Mouse (Mus musculus): Measurements from ENCODE around the gene Bicdl1. TPM values are rescaled to one million over a fixed set of nuclear protein-coding genes. Genes with fewer than 3 reads are reported as not detected.

Bicdl1 gene
- polyA plus RNA-seq, 1 experiment from 2014 or later: 21.5 TPM

GRCm38 (mm10) chr5:115724422-115724821 is 7.0 kb downstream of the Bicdl1 start:
- Histone ChIP-seq H3K4me3 (no peak overlapping the region), H3K4me2 (replicated peaks) (no peak overlapping the region), H3K36me3 (peaks cover 3% of the 10 kb centered on the region; the same call in 1 of the 2 replicates), H3K9ac (no peak overlapping the region), H3K9me3 (no peaks in the 10 kb centered on the region), H3K27ac (no peak overlapping the region), H3K4me1 (no peaks in the 10 kb centered on the region), H3K27me3 (replicated peaks) (peaks cover 2% of the 10 kb centered on the region)
- 94% methylated on average over 10 of the region's 10 CpGs for WGBS
- no peak for ATAC-seq (ENCODE audit: low FRiP score, low read depth)

GRCm38 (mm10) chr5:115722188-115722959 is 9.0 kb downstream of the Bicdl1 start:
- ATAC-seq (ENCODE audit: low FRiP score, low read depth): no peak
- H3K4me2 ChIP-seq (replicated peaks): no peak overlapping the region
- no peaks in the 10 kb centered on the region for H3K4me1 ChIP-seq
- no peak overlapping the region for H3K4me3 ChIP-seq
- H3K9ac ChIP-seq: no peak overlapping the region
- no peak overlapping the region for H3K27ac ChIP-seq
- peaks cover 3% of the 10 kb centered on the region; the same call in 1 of the 2 replicates for H3K36me3 ChIP-seq
- WGBS: 85% methylated on average over 21 of the region's 21 CpGs
- no peaks in the 10 kb centered on the region for H3K9me3 ChIP-seq
- no peaks in the 10 kb centered on the region for H3K27me3 ChIP-seq (replicated peaks)

GRCm38 (mm10) chr5:115720761-115721160 is 10.7 kb downstream of the Bicdl1 start:
- WGBS: 64% methylated on average over 3 of the region's 3 CpGs
- Histone ChIP-seq H3K36me3 (peaks cover 3% of the 10 kb centered on the region; the same call in 1 of the 2 replicates), H3K9me3 (no peaks in the 10 kb centered on the region), H3K27me3 (replicated peaks) (no peaks in the 10 kb centered on the region), H3K4me3 (no peak overlapping the region), H3K4me2 (replicated peaks) (no peak overlapping the region), H3K4me1 (no peaks in the 10 kb centered on the region), H3K27ac (no peak overlapping the region), H3K9ac (no peak overlapping the region)
- ATAC-seq (ENCODE audit: low FRiP score, low read depth): no peak

GRCm38 (mm10) chr5:115717693-115718092 is 13.7 kb downstream of the Bicdl1 start:
- H3K9me3 ChIP-seq: no peaks in the 10 kb centered on the region
- no peak overlapping the region for H3K4me3 ChIP-seq
- WGBS: 88% methylated on average over 3 of the region's 3 CpGs
- no peak overlapping the region for H3K4me2 ChIP-seq (replicated peaks)
- no peak overlapping the region for H3K27ac ChIP-seq
- H3K36me3 ChIP-seq: peaks cover 3% of the 10 kb centered on the region; the same call in 1 of the 2 replicates
- ATAC-seq (ENCODE audit: low FRiP score, low read depth): no peak
- no peak overlapping the region for H3K9ac ChIP-seq
- no peaks in the 10 kb centered on the region for H3K27me3 ChIP-seq (replicated peaks)
- no peaks in the 10 kb centered on the region for H3K4me1 ChIP-seq

GRCm38 (mm10) chr5:115717106-115717505 is 14.3 kb downstream of the Bicdl1 start:
- no peak overlapping the region for H3K27ac ChIP-seq
- no peaks in the 10 kb centered on the region for H3K27me3 ChIP-seq (replicated peaks)
- H3K9ac ChIP-seq: no peak overlapping the region
- H3K9me3 ChIP-seq: no peaks in the 10 kb centered on the region
- 88% methylated on average over 3 of the region's 3 CpGs for WGBS
- no peaks in the 10 kb centered on the region for H3K4me1 ChIP-seq
- H3K4me2 ChIP-seq (replicated peaks): no peak overlapping the region
- ATAC-seq (ENCODE audit: low FRiP score, low read depth): no peak
- no peak overlapping the region for H3K4me3 ChIP-seq
- H3K36me3 ChIP-seq: no peaks in the 10 kb centered on the region

GRCm38 (mm10) chr5:115716426-115716825 is 15.0 kb downstream of the Bicdl1 start:
- H3K9ac ChIP-seq: no peak overlapping the region
- no peaks in the 10 kb centered on the region for H3K4me1 ChIP-seq
- no peak overlapping the region for H3K4me3 ChIP-seq
- no peak overlapping the region for H3K4me2 ChIP-seq (replicated peaks)
- H3K9me3 ChIP-seq: no peaks in the 10 kb centered on the region
- no peaks in the 10 kb centered on the region for H3K27me3 ChIP-seq (replicated peaks)
- no peak overlapping the region for H3K27ac ChIP-seq
- H3K36me3 ChIP-seq: no peaks in the 10 kb centered on the region
- WGBS: 78% methylated on average over 6 of the region's 6 CpGs
- ATAC-seq (ENCODE audit: low FRiP score, low read depth): no peak

- Histone ChIP-seq H3K36me3 (no peaks in the 10 kb centered on the region), H3K4me2 (replicated peaks) (no peak overlapping the region), H3K9ac (no peak overlapping the region), H3K9me3 (no peaks in the 10 kb centered on the region), H3K4me3 (no peak overlapping the region), H3K4me1 (no peaks in the 10 kb centered on the region), H3K27ac (no peak overlapping the region), H3K27me3 (replicated peaks) (no peaks in the 10 kb centered on the region)
- 92% methylated on average over 7 of the region's 7 CpGs for WGBS
- ATAC-seq (ENCODE audit: low FRiP score, low read depth): no peak
Observed at GRCm38 (mm10) chr5:115714761-115715160, 16.7 kb downstream of the Bicdl1 start.

DNA sequence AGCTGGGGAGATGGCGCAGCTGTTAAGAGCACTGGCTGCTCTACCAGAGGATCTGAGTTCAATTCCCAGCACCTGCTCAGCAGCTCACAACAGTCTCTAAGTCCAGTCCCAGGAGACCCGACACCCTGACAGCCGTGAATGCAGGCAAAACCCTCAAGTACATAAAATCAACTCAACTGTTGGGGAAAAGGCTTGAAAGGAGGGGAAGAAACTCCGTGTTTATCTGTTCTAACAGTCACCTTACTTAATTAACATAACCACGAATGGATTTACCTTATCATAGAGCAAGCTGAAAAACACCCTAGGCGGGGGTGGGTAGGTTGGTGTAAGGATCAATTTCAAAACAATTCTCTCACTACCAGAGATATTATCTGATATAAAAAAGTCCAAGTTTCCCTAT is 18.9 kb downstream of the Bicdl1 start:
- Histone ChIP-seq H3K9ac (no peak overlapping the region), H3K4me1 (no peaks in the 10 kb centered on the region), H3K9me3 (no peaks in the 10 kb centered on the region), H3K4me3 (no peak overlapping the region), H3K4me2 (replicated peaks) (no peak overlapping the region), H3K27ac (no peak overlapping the region), H3K27me3 (replicated peaks) (no peaks in the 10 kb centered on the region), H3K36me3 (no peaks in the 10 kb centered on the region)
- ATAC-seq (ENCODE audit: low FRiP score, low read depth): no peak
- 75% methylated on average over 6 of the region's 6 CpGs for WGBS

DNA sequence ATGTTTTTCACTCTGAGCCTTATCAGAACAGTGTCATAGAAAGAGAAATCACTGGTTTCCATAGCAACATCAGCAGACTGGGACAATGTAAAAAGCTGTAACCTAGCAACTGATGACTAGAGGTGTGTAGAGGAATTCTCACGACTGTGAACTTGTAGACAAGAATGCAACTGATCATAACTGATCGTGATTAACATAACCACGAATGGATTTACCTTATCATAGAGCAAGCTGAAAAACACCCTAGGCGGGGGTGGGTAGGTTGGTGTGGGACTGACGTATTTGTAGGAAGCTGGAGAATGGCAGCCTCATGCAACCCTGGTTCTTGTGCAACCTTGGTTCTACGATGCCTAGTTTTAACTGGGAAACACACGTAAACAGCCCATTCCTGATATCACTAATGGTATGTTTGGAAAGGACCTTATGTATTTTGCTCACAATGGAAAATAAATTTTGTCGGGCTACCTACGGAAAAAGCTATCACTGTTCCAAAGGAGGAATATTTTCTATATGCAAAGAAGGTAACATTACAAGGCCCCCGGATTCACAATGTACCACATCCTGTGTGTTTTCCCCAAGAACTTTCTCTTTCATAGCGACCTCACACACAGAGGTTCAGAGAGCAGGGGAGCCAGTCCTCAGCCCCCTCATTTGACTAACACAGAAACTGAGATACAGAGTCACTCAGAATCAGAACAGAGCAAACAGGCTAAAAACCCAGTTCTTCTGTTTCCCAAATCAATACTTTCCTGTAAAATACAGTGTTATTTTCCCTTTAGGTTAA is 19.6 kb downstream of the Bicdl1 start:
- H3K27me3 ChIP-seq (replicated peaks): no peaks in the 10 kb centered on the region
- H3K27ac ChIP-seq: no peak overlapping the region
- H3K9ac ChIP-seq: no peak overlapping the region
- no peak for ATAC-seq (ENCODE audit: low FRiP score, low read depth)
- H3K4me3 ChIP-seq: no peak overlapping the region
- no peak overlapping the region for H3K4me2 ChIP-seq (replicated peaks)
- H3K36me3 ChIP-seq: no peaks in the 10 kb centered on the region
- H3K9me3 ChIP-seq: no peaks in the 10 kb centered on the region
- H3K4me1 ChIP-seq: no peaks in the 10 kb centered on the region
- 78% methylated on average over 11 of the region's 11 CpGs for WGBS

GRCm38 (mm10) chr5:115710171-115710570 is 21.2 kb downstream of the Bicdl1 start:
- no peak overlapping the region for H3K4me2 ChIP-seq (replicated peaks)
- ATAC-seq (ENCODE audit: low FRiP score, low read depth): no peak
- H3K4me1 ChIP-seq: no peaks in the 10 kb centered on the region
- no peak overlapping the region for H3K27ac ChIP-seq
- no peak overlapping the region for H3K4me3 ChIP-seq
- no peak overlapping the region for H3K9ac ChIP-seq
- H3K9me3 ChIP-seq: no peaks in the 10 kb centered on the region
- no peaks in the 10 kb centered on the region for H3K27me3 ChIP-seq (replicated peaks)
- 91% methylated on average over 4 of the region's 4 CpGs for WGBS
- H3K36me3 ChIP-seq: no peaks in the 10 kb centered on the region

GRCm38 (mm10) chr5:115708930-115709329 is 22.5 kb downstream of the Bicdl1 start:
- Histone ChIP-seq H3K4me2 (replicated peaks) (no peak overlapping the region), H3K27me3 (replicated peaks) (0 out of 2 replicates have a peak, but pooled peaks cover 3% of the 10 kb centered on the region), H3K4me1 (no peaks in the 10 kb centered on the region), H3K4me3 (no peak overlapping the region), H3K27ac (no peak overlapping the region), H3K36me3 (no peaks in the 10 kb centered on the region), H3K9me3 (no peaks in the 10 kb centered on the region), H3K9ac (no peak overlapping the region)
- no peak for ATAC-seq (ENCODE audit: low FRiP score, low read depth)
- WGBS: 67% methylated on average over 3 of the region's 3 CpGs

DNA sequence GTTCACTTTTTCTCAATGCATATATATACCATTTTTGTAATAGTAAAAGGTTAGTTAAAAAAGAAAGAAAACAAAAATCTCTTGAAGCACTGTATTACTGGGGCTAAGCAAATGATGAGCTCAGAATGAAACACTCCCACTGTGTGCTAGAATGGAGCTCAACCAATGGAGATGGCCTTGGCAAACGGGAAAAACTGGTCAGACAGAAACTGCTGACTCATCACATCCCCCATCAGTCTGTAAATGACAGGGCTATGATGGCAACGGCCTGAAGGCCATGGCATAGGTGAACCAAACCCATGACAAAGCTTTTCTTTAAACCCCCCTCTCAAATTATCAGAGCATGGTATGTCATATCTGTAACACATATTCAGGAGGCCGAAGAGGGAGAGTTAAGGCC is 29.4 kb downstream of the Bicdl1 start:
- 64% methylated on average over 3 of the region's 3 CpGs for WGBS
- H3K36me3 ChIP-seq: no peaks in the 10 kb centered on the region
- peaks cover 3% of the 10 kb centered on the region; the same call in 1 of the 2 replicates for H3K27me3 ChIP-seq (replicated peaks)
- no peak overlapping the region for H3K9ac ChIP-seq
- no peaks in the 10 kb centered on the region for H3K9me3 ChIP-seq
- no peak overlapping the region for H3K4me2 ChIP-seq (replicated peaks)
- H3K4me1 ChIP-seq: no peaks in the 10 kb centered on the region
- ATAC-seq (ENCODE audit: low FRiP score, low read depth): no peak
- H3K27ac ChIP-seq: no peak overlapping the region
- H3K4me3 ChIP-seq: no peak overlapping the region

Data from neural tube, embryonic 12.5 days (tissue).